Mouse (Mus musculus) C2C12 (cell line): ENCODE measurements at regions not wholly inside any gene's neighbourhood (a gene's known extent, or its start where the extent isn't known, plus 50 kb on each side); places are given as distances from the start of the nearest gene placed in this dataset.

Source experiments
- CEBPB ChIP-seq: IDR thresholded peaks from one replicate; pipeline ENCODE4 v1.6.1; 2011; ENCODE audit warnings: low read depth, mild to moderate bottlenecking, control low read depth, moderate library complexity
- CTCF ChIP-seq: IDR thresholded peaks from one replicate; pipeline ENCODE4 v1.5.1; 2011; ENCODE audit not compliant: control insufficient read depth, insufficient read depth, insufficient read length
- MAX ChIP-seq: IDR thresholded peaks from one replicate; pipeline ENCODE4 v1.6.1; 2011; ENCODE audit warnings: mild to moderate bottlenecking, control low read depth
- MYOD1 ChIP-seq: IDR thresholded peaks from one replicate; pipeline ENCODE4 v1.6.1; 2011; ENCODE audit warnings: low read depth; ENCODE audit not compliant: control insufficient read depth, insufficient read length
- MYOG ChIP-seq: IDR thresholded peaks from one replicate; pipeline ENCODE4 v1.6.1; 2011; ENCODE audit not compliant: control insufficient read depth, insufficient read length; ENCODE audit errors: extremely low read depth
- USF1 ChIP-seq: IDR thresholded peaks from one replicate; pipeline ENCODE4 v1.6.1; 2011; ENCODE audit warnings: low read depth, mild to moderate bottlenecking, control low read depth, moderate library complexity

DNA sequence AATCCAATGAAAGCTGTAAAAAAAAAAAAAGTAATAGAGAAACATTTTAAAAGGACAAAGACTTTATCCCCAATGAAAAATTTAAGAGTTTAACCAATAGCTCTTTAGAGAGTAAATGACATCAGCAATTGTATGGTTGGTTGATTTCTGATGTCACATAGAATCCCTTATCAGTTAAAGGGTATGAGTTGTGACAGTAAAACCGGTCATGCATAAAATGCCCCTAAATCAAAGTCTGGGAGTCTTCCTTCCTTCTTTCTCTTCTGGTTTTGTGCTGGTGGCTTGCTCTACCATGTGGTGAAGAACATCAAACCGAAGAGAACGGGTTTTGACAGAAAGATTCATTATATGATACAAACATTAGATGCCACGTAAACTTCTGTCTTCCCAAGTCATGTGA is 159.3 kb upstream of the Dnajc24 start:
- TF ChIP-seq CTCF, result no peak
- no peak for TF ChIP-seq CEBPB
- no peak for TF ChIP-seq USF1
- TF ChIP-seq MAX, result no peak
- TF ChIP-seq MYOD1, result no peak
- no peak for TF ChIP-seq MYOG
